Mouse (Mus musculus) lung, postnatal 0 days (tissue): Measurements from ENCODE around the gene Casp3. TPM values are rescaled to one million over a fixed set of nuclear protein-coding genes. Genes with fewer than 3 reads are reported as not detected.

Experiments used
- ATAC-seq: fragments of 200-750 bp; cut with Nextera tagmentation; 2 replicates; pipeline ENCODE4 v1.8.0; 2017; ENCODE audit warnings: moderate library complexity
- DNase-seq: peaks from one replicate; pipeline ENCODE4 v3.0.0-alpha.2; 2016; ENCODE audit warnings: low spot score
- H3K27ac ChIP-seq: fragments of 300-500 bp; sonication (generic); 2 replicates; pipeline ENCODE4 v1.5.1; 2014; ENCODE audit warnings: antibody characterized with exemption, mild to moderate bottlenecking, low read length, mixed read lengths
- H3K27me3 ChIP-seq: fragments of 300-500 bp; sonication (generic); replicated peaks from 2 replicates; pipeline ENCODE4 v1.6.1; 2014; ENCODE audit warnings: low read length, mixed read lengths; ENCODE audit not compliant: insufficient read depth
- H3K36me3 ChIP-seq: fragments of 300-500 bp; sonication (generic); 2 replicates; pipeline ENCODE4 v1.6.1; 2014; ENCODE audit warnings: low read length, mixed read lengths; ENCODE audit not compliant: insufficient read depth
- H3K4me1 ChIP-seq: fragments of 300-500 bp; sonication (generic); 2 replicates; pipeline ENCODE4 v1.6.1; 2014; ENCODE audit warnings: antibody characterized with exemption, low read depth, low read length, mixed read lengths; ENCODE audit not compliant: insufficient read depth
- H3K4me2 ChIP-seq: fragments of 300-500 bp; sonication (generic); replicated peaks from 2 replicates; pipeline ENCODE4 v1.6.1; 2014; ENCODE audit warnings: low read depth, mild to moderate bottlenecking, low read length, moderate library complexity, mixed read lengths
- H3K4me3 ChIP-seq: fragments of 300-500 bp; sonication (generic); 2 replicates; pipeline ENCODE4 v1.5.1; 2014; ENCODE audit warnings: low read depth, low read length
- H3K9ac ChIP-seq: fragments of 300-500 bp; sonication (generic); replicated peaks from 2 replicates; pipeline ENCODE4 v1.6.1; 2014; ENCODE audit warnings: low read depth, mild to moderate bottlenecking
- H3K9me3 ChIP-seq: fragments of 300-500 bp; sonication (generic); 2 replicates; pipeline ENCODE4 v1.6.1; 2016; ENCODE audit warnings: low read length, mixed read lengths
- CTCF ChIP-seq: IDR thresholded peaks from 2 replicates; pipeline ENCODE4 v1.5.1; 2016; ENCODE audit warnings: antibody characterized with exemption, mild to moderate bottlenecking
- EP300 ChIP-seq: IDR thresholded peaks from 2 replicates; pipeline ENCODE4 v1.6.1; 2016; ENCODE audit warnings: antibody characterized with exemption, mild to moderate bottlenecking, control low read depth
- WGBS: fragments of 180-500 bp; shearing (Covaris S2); extraction: QIAGEN DNeasy Blood & Tissue Kit; methylation state at CpG from one replicate; pipeline ENCODE4 v1.1.7; 2014; 5-methylcytosine and 5-hydroxymethylcytosine counted together
- polyA plus RNA-seq: library from polyadenylated mRNA; unstranded; fragments of >200 nt; fragmentation: Nextera tagmentation; extraction: Ambion mirVana; gene quantifications from 2 replicates; pipeline ENCODE4 v1.2.1, GENCODE M21; 2015

Casp3 gene
- polyA plus RNA-seq, 1 experiment from 2014 or later, result 27.6 TPM

DNA sequence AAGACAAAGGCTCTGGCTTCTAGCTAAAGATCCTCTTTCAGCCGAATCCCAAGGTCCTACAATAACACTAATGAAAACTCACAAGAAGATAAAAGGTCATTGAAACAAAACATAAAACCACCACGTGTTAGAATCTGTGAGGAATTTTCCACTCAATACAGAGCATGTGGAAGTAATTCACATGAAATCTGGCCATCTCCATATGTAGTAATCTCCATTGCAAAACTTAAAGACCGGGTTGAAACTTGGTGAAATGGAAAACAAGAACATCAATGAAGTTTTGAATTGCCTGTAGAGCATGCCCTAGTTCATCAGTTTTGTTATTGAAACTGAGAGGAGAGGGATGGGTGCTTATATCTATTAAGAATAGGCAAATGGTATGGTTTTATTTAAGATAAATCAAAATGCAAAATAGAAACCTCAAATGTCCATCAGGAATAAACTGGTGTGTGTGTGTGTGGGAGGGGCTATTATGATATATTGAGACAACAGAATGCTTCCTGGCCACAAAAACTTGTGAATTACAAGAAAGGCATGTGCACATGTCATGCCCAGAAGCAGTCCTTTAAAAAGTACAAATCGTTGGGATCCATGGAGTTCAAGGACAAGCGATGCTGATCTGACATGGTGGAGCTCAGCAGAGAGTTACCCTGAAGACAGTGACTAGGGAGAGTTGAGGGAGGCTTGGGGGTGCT lies 63.7 kb downstream of the Casp3 start:
- no peak overlapping the region for H3K27ac ChIP-seq
- no peaks in the 10 kb centered on the region for H3K9me3 ChIP-seq
- H3K27me3 ChIP-seq, result no peaks in the 10 kb centered on the region
- no peak overlapping the region for H3K4me2 ChIP-seq
- H3K36me3 ChIP-seq, result no peaks in the 10 kb centered on the region
- no peak overlapping the region for H3K4me3 ChIP-seq
- no peak for TF ChIP-seq CTCF
- no peak for TF ChIP-seq EP300
- 52% methylated on average over 5 of the region's 5 CpGs for WGBS
- DNase-seq, result no peak
- no peak for ATAC-seq
- no peaks in the 10 kb centered on the region for H3K4me1 ChIP-seq
- no peak overlapping the region for H3K9ac ChIP-seq

DNA sequence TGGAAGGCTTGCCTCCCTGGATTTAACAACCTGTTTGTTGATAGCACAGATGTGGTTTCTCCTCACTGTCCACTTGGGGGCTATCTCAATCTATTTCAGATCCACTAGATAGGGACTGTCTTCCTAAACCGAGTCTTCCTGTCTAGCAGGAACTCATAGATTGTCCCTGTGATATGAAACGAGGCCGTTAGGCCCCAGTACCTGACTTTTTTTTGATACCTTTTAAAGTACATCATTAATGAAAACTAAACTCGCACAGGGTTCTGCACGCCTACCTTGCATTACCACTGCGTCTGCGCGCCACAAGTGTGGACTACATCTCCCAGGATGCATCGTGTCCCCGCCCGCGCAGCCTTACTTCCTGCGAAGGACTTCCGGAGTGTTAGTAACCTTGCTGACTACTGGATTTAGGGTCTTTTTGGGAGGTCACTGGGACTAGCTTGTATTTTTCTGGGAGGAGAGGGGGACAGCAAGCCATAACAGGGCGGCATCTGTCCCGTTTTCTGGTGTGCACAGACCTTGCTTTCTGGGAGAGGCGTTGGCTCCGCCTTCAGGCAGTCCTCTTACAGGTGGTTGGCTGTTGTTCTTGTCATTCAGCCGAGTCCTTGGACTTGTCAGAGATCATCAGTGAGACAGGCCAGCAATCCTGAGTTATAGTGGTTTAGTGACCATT lies 69.7 kb downstream of the Casp3 start:
- TF ChIP-seq EP300, result no peak
- TF ChIP-seq CTCF, result peak; percentile 76
- no peaks in the 10 kb centered on the region for H3K9me3 ChIP-seq
- ATAC-seq (peak; percentile 100), DNase-seq (peak; percentile 96)
- H3K27ac ChIP-seq, result peak overlapping the region; percentile 86
- peak overlapping the region; percentile 57 for H3K9ac ChIP-seq
- H3K4me1 ChIP-seq, result no peaks in the 10 kb centered on the region
- under 1% methylated on average over 19 of the region's 19 CpGs for WGBS
- peak overlapping the region; percentile 52 for H3K4me2 ChIP-seq
- H3K36me3 ChIP-seq, result no peaks in the 10 kb centered on the region
- H3K4me3 ChIP-seq, result peak overlapping the region; percentile 52
- H3K27me3 ChIP-seq, result no peaks in the 10 kb centered on the region

Other genes with a start within 250 kb of the Casp3 start
- gene Acsl1, start 146.3 kb upstream of the Casp3 start, polyA plus RNA-seq, result 17.4 and 20.1 TPM in 2 replicates
- gene Cenpu, start 65.3 kb upstream of the Casp3 start, polyA plus RNA-seq, result 6.1 and 6.9 TPM in 2 replicates
- 3.7 and 4.8 TPM in 2 replicates for gene Primpol, start 79 bp upstream of the Casp3 start, polyA plus RNA-seq
- gene Irf2, start 122.4 kb downstream of the Casp3 start, polyA plus RNA-seq, result 64.9 and 75.4 TPM in 2 replicates